Mouse (Mus musculus) c-Kit-positive CD71-positive TER-119-positive erythroid progenitor cells, embryonic 14.5 days (primary cell): ENCODE measurements around the gene Abca6.

Experiments
- DNase-seq: peaks from one replicate; pipeline ENCODE4 v3.0.0-alpha.2; 2013; ENCODE audit warnings: low spot score

Gene Abca6

DNA sequence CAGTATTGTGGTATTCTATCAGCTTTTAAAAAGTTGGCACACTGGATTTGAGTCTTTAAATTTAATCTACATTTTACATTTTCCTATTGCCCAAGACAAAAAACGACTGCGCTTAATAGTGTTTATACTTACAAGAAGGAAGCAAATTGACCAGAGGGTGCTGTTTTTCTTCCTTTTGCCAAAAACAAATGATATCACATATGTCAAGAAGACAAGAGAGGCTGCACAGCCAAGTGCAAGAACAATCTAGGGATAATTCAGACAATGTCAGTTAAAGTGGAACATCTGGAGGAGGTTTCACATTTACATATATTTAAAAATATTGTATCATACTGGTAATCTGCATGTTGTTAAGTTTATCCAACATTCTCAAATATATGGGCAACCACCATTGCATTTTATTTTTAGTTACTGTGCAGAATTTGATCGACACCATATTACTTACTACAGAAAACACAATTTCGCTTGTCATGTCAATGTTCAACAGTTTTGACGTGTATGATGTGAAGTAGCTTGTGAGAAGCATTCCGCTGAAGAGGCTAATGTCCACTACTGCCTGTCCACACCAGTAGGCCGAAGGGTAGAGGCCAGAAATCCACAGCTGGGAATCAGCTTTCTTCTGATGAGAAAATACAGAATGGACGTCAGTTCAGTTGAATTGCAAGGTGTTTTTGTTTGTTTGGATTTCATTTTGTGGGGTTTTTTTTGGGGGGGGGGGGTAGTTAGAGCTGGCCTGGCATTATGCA is 54.8 kb downstream of the Abca6 start:
- DNase-seq: no peak

DNA sequence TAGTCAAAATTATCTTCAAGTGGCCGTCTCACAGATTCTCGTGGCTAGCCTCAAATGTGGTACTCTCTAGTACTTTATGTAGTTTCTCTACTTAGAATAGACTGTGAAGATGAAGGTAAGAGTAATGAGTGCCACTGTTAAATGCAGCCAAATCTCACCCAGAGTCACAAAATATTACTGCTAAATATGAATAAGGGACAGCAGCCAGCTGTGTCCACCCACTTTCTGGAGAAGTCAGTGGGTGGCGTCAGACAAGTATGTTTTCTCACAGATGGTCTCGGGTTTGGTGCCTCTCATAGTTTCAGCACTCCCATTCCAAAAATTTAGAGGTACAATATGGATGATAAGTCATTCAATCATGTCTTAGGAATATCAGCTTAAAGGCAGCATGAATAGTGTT is 56.3 kb downstream of the Abca6 start:
- no peak for DNase-seq

DNA sequence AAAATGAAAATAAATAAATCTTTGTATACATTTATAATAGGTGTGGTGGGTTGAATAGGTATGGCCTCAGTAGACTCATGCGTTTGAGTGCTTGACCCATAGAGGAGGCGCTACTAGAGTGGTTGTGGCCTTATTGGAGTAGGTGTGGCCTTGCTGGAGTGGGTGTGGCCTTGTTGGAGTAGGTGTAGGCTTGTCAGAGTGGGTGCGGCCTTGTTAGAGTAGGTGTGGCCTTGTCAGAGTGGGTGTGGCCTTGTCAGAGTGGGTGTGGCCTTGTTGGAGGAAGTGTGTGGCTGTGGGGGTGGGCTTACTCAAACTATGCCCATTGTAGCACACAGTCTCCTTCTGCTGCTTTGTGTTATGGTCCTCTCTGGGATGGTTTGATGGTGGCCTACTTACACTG is 80.4 kb downstream of the Abca6 start:
- no peak for DNase-seq

DNA sequence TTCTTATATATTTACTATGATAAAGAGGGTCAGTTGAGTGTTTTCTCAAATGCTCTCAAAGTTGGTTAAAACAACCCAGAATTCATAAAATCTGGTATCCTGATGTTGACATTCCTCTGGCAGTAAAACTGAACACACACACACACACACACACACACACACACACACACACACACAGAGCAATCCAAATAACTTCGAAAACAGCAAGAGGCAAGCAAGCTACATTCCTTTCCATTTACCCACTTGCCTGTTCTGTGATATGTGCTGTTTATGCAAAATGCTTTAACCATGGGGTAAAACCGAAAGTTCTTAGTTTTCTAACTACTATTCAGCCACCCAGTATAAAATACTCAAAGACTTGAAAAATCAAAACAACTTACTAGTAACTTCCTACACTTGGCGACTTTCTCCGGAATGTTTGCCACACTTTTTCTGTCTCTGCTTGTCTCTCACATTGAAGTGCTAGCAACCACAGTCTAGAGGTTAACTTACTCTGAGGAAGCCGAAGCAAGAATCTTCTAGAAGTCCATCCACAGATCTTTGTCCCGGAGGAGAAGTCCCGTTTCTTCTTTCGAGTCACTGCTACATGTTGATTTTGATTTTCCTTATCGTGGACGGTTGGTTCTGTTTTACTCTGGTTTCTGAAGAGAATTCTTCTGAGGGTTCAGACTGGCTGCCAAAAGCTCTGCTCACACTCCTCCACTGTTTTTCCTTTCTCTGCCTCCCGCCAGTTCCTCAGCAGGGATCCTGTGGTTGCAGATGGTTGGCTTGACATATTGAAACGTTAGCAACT is 83.9 kb downstream of the Abca6 start, which contains the start of gene Abca9:
Gene Abca9, minus strand, starts transcription at position 738 of the 793 bp plus-strand sequence.
- DNase-seq: no peak

DNA sequence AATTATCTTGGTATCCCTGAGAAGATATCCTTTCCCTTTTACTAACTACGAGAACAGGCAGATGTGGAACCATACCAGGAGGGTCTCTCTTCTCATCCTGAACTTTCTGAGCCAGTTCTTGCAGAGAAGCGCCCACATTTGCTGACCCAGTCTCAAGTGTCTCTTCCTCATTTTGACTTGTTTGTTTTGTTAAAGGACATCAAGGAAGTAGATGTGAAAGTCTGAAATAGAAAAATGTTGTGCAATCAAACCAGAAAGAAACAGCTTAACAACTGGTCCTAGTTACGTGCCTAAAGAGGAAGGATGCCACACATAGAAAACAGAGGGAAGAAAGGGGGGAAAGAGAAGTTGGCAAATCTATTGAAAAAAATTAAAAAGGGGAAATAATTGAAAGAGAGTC is 85.8 kb downstream of the Abca6 start:
- DNase-seq: no peak

DNA sequence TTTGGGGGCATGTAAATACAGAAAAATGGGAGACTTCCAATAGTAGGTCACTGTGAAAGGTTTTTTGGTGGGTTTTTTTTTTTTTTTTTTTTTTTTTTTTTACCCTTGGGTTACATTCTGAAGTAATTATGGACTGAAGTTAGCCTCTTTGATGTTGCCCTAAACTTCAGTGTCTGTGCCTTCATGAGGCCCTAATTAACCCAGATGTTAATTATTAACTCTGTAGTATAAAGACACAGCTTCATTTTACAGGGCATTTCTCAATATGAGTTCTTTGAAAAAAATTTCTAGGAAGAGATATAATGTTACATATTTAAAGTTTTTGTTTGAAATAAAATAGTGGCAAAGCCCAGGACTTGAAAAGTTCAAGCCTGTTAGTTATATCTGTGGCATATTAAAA is 86.2 kb downstream of the Abca6 start:
- no peak for DNase-seq

DNA sequence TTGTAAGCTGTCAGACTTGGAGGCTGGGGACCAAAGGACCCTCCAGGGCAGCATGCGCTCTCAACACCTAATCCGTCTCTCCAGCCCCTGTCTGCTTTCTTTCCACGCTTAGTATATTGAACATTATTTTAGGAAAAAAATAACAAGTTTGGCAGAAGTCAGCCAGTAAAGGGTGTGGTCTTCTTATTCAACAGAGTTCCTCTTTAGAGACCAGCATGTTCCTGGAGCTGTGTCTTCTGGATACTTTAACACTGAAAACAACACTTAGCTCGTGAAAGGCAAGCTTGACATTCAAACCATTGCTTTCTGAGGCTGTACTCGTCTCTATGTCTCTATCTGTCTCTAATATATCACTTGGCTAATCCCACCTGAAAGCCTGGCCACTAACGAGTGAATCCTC is 94.5 kb downstream of the Abca6 start:
- DNase-seq: no peak

DNA sequence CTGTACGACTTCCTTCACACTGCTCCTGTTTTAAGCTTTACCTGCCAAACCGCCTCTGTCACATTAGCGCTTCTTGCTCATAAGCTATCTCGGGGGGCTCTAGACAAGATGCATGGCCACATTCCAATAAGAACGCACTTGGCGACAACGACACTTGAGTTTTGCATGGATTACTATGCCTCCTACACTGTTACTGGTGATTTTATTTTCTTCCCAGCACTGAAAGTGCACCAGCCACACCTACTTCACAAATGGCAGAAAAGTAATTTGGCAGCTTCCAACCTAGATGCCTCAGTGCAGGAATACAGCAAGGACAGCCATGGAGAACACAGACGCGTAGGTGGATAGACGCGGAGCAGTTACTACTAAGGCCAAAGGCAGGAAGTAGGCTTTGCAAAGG is 95.6 kb downstream of the Abca6 start:
- DNase-seq: no peak

DNA sequence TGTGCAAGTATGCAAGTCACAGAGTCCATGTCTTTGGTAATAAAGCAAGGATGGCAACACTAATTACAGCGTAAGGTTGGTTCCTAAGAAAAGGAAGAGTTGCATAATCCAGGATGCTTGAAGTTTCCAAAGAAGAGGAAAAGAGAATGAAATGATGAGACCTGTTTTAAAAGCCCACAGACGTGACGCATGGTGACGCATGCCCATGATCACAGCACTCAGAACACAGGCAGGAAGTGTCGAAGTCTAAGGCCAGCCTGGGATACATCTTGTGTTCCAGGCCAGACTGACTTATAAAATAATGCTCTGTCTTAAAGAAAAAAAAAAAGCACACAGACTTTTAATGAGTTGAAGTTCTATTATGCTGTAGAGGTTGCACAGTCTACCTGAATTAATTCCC is 103.9 kb downstream of the Abca6 start:
- DNase-seq: no peak

DNA sequence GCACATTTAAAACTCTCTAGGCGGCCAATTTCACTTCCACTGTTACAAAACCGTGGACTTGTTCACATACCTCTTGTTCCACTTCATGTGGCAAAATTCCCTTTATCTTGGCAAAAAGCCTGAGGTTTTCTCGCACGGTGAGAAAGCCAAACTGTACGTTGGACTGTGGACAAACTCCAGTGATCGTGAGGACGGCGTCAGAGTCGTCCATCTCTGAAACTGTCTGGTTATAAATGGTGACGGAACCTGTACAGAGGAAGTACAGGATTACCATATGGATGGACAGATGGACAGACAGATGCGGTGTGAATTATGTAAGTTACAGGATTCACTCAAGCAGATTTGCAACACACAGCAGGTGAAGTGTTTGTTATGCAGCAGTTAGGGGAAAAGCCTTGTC is 106.2 kb downstream of the Abca6 start:
- no peak for DNase-seq

DNA sequence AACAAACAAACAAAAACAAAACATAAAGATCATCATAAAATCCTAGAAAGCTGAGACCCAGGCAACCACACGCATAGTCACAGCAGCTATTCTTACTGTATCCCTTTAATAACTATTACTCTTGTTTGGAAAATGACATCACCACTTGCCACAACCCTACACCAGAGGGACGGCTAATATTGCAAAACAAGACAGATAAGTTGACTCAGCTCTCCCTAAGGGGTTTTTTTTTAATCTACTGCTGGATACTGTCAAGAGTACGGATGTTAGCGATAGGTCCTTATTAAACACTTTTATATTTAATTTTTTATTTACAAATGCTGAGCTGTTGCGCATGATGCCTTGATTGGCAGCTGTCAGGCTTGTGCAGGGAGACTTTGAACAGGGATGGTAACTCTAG is 120.8 kb downstream of the Abca6 start:
- no peak for DNase-seq
